Mouse (Mus musculus): Measurements from ENCODE around the gene Aebp1. TPM values are rescaled to one million over a fixed set of nuclear protein-coding genes. Genes with fewer than 3 reads are reported as not detected.

Gene Aebp1
- polyA plus RNA-seq, 1 experiment from 2014 or later = 36.4 TPM

DNA sequence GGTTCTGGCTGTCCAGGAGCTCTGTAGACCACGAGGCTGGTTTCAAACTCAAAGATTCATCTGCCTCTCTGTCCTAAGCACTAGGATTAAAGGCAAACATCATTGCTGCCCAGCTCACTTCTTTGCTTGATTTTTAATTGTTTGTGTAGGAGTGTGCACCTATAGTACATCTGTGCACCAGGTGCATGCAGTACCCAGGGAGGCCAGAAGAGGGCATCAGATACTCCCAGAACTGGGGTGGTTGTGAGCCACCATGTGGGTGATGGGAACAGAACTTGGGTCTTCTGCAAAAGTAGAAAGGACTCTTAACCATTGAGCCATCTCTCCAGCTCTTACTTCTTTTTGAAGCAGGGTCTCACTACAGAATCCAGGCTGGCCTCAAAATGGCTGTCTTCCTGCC is 3.0 kb upstream of the Aebp1 start:
- Histone ChIP-seq H3K36me3 (no peaks in the 10 kb centered on the region), H3K4me2 (replicated peaks) (no peak overlapping the region), H3K9me3 (no peaks in the 10 kb centered on the region), H3K27ac (no peak overlapping the region), H3K4me3 (replicated peaks) (no peak overlapping the region), H3K27me3 (replicated peaks) (no peaks in the 10 kb centered on the region), H3K9ac (no peak overlapping the region), H3K4me1 (replicated peaks) (peaks cover 24% of the 10 kb centered on the region)
- no peak for ATAC-seq
- 85% methylated on average over 1 of the region's 1 CpGs for WGBS

DNA sequence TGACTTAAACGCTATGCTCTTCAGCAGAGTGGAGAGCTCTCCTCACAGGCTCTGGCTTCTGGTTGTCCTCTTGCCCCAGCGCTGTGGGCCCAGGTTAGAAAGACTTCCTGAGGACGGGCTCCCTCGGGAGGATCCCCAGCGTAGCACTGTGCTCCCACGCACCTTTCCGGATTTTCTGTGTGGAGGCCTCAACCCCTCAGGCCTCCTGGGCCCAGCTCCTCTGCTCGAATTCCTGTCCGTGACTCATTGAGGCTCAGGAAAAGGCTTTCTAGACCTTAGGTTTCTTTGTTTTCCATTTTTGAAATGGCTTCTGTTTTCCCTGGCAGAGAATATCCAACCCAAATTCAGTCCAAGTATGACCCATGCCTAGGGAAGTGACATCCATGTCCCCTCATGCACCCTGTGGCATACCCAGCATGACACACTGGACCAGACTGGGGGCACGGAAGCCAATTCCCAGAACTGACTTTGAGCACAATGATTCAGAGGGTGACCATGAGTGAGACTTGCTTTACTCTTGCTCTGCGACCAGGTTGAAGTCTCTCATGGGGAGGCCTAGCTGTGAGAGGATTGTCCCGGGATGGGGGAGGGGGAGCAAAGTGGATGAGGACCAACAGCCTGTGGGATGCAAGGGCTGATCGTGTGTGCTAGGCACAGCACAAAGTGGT is 1.7 kb upstream of the Aebp1 start:
- 87% methylated on average over 13 of the region's 13 CpGs for WGBS
- Histone ChIP-seq H3K4me2 (replicated peaks) (no peak overlapping the region), H3K27me3 (replicated peaks) (no peaks in the 10 kb centered on the region), H3K9ac (no peak overlapping the region), H3K36me3 (no peaks in the 10 kb centered on the region), H3K4me3 (replicated peaks) (no peak overlapping the region), H3K9me3 (no peaks in the 10 kb centered on the region), H3K27ac (no peak overlapping the region), H3K4me1 (replicated peaks) (peaks cover 24% of the 10 kb centered on the region)
- no peak for ATAC-seq

DNA sequence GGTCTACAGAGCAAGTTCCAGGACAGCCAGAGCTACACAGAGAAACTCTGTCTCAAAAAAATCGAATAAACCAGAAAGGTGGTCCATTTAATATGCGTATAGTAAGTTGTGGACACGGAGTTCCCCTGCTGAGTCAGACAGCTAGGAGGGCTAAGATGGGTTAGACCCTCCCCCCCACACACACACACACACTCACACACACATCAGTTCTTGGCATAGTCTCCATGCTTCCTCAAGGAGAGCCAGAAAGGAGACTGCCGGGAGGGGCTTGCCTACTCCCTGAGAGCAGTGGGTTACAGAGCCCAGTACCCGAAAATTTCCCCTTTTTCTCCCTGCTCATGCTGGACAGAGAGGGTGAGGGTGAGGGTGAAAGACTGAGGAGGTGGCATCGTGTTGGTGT is 1.1 kb upstream of the Aebp1 start:
- Histone ChIP-seq H3K9me3 (no peaks in the 10 kb centered on the region), H3K4me3 (replicated peaks) (no peak overlapping the region), H3K4me1 (replicated peaks) (peaks cover 24% of the 10 kb centered on the region), H3K36me3 (no peaks in the 10 kb centered on the region), H3K4me2 (replicated peaks) (no peak overlapping the region), H3K27ac (no peak overlapping the region), H3K9ac (no peak overlapping the region), H3K27me3 (replicated peaks) (no peaks in the 10 kb centered on the region)
- ATAC-seq = no peak
- 58% methylated on average over 6 of the region's 6 CpGs for WGBS

DNA sequence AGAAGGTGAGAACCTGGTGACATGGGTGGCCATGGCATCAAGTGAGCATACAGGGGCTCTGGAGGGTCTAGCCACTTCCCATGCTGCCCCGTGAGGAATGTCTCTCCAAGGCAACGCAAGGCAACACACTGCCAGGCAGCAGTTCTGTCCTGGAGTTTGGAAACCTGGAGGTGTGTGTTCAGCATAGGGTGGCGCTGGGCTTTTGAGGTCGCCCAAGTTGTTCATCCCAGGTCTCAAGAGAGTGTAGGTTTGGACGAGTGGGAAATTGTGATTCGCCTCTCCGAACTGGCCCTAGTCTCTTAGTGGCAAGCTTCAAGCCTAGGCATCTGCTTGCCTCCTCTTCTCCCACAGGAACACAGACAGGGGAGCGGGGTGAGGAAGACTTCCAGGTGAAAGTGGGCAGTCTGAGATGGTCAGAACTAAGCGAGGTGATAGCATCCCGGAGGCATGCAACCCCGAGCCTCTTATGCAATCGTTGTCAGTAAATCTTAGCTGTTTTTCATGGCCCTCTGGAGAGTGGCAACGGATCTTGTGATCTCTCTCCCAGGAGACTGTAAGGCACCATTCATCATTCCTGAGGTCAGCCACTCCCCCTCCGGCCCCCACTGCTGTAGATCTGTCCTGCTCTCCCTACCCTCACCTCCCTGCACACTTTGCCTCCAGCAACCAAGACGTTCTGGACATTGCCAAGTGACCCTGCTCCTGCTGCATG is 803 bp downstream of the Aebp1 start:
- Histone ChIP-seq H3K36me3 (no peaks in the 10 kb centered on the region), H3K27me3 (replicated peaks) (no peaks in the 10 kb centered on the region), H3K27ac (0 out of 2 replicates have a peak overlapping the region, but pooled peaks have one; percentile 6), H3K4me1 (replicated peaks) (peaks cover 22% of the 10 kb centered on the region), H3K4me2 (replicated peaks) (peak overlapping the region; percentile 94), H3K9me3 (no peaks in the 10 kb centered on the region), H3K9ac (peak overlapping the region; percentile 62), H3K4me3 (replicated peaks) (peak overlapping the region; percentile 52)
- ATAC-seq = peak; percentile 6; the same call in 1 of the 2 replicates
- WGBS = 15% methylated on average over 15 of the region's 15 CpGs

DNA sequence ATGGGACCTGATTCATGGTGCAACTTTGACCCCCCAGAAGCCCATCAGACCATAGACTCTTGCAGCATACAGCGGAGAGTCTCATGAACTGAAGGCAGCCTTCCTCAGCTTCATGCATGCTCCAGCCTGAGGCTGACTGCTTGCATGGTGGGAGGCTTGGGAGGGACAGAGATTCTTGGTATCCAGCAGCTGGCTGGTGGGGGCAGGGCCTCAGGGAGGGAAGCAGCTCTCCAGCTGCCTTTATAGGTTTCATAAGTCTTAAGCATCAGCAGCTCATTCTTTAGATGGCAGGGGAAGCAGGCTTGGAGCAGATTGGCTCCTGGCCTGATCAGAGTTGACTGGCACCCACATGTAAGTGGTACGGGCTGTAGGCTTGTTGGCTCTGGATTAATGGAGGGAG is 5.4 kb downstream of the Aebp1 start:
- H3K9ac ChIP-seq = no peak overlapping the region
- no peak for ATAC-seq
- peaks cover 10% of the 10 kb centered on the region; the same call in 1 of the 2 replicates for H3K4me1 ChIP-seq (replicated peaks)
- H3K27ac ChIP-seq = no peak overlapping the region
- H3K4me2 ChIP-seq (replicated peaks) = no peak overlapping the region
- H3K9me3 ChIP-seq = no peaks in the 10 kb centered on the region
- 75% methylated on average over 2 of the region's 2 CpGs for WGBS
- no peak overlapping the region for H3K4me3 ChIP-seq (replicated peaks)
- H3K36me3 ChIP-seq = peaks cover 6% of the 10 kb centered on the region
- no peaks in the 10 kb centered on the region for H3K27me3 ChIP-seq (replicated peaks)

DNA sequence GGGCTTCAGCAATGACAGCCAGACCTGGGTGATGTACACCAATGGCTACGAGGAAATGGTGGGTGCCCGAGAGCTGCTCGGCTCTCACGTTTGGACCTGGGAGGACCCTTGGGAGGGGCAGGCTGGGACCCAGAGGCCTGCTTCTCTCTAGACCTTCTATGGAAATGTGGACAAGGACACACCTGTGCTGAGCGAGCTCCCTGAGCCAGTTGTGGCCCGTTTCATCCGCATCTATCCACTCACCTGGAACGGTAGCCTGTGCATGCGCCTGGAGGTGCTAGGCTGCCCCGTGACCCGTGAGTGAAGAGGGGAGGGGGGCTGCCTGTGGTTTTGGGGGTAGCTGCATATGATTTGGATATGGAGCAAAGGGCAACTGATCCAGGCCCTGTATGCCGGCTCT is 6.6 kb downstream of the Aebp1 start:
- 87% methylated on average over 12 of the region's 12 CpGs for WGBS
- no peaks in the 10 kb centered on the region for H3K4me1 ChIP-seq (replicated peaks)
- ATAC-seq = no peak
- H3K4me2 ChIP-seq (replicated peaks) = no peak overlapping the region
- no peak overlapping the region for H3K9ac ChIP-seq
- H3K4me3 ChIP-seq (replicated peaks) = no peak overlapping the region
- no peaks in the 10 kb centered on the region for H3K9me3 ChIP-seq
- no peaks in the 10 kb centered on the region for H3K27me3 ChIP-seq (replicated peaks)
- no peak overlapping the region for H3K27ac ChIP-seq
- H3K36me3 ChIP-seq = peaks cover 15% of the 10 kb centered on the region

DNA sequence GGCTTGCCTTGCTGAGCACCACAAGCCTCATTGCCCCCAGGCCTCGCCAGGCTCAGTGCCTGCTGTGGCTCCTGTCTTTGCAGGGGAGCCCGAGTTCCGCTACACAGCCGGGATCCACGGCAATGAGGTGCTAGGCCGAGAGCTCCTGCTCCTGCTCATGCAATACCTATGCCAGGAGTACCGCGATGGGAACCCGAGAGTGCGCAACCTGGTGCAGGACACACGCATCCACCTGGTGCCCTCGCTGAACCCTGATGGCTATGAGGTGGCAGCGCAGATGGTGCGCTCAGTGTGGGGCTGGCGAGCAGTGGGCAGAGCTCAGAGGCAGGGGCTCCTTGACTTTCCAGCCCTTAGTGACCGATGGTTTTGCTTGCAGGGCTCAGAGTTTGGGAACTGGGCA is 7.6 kb downstream of the Aebp1 start:
- Histone ChIP-seq H3K9me3 (no peaks in the 10 kb centered on the region), H3K27me3 (replicated peaks) (no peaks in the 10 kb centered on the region), H3K36me3 (peaks cover 24% of the 10 kb centered on the region), H3K4me1 (replicated peaks) (no peaks in the 10 kb centered on the region), H3K9ac (no peak overlapping the region), H3K27ac (no peak overlapping the region), H3K4me3 (replicated peaks) (no peak overlapping the region), H3K4me2 (replicated peaks) (no peak overlapping the region)
- WGBS = 91% methylated on average over 16 of the region's 16 CpGs
- no peak for ATAC-seq

DNA sequence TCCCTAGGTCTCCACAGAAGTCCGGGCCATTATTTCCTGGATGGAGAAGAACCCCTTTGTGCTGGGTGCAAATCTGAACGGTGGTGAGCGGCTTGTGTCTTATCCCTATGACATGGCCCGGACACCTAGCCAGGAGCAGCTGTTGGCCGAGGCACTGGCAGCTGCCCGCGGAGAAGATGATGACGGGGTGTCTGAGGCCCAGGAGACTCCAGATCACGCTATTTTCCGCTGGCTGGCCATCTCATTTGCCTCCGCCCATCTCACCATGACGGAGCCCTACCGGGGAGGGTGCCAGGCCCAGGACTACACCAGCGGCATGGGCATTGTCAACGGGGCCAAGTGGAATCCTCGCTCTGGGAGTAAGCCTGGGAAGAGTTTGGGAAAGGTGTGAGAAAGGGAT is 8.3 kb downstream of the Aebp1 start:
- Histone ChIP-seq H3K4me1 (replicated peaks) (no peaks in the 10 kb centered on the region), H3K36me3 (peaks cover 28% of the 10 kb centered on the region)
- 89% methylated on average over 16 of the region's 16 CpGs for WGBS

DNA sequence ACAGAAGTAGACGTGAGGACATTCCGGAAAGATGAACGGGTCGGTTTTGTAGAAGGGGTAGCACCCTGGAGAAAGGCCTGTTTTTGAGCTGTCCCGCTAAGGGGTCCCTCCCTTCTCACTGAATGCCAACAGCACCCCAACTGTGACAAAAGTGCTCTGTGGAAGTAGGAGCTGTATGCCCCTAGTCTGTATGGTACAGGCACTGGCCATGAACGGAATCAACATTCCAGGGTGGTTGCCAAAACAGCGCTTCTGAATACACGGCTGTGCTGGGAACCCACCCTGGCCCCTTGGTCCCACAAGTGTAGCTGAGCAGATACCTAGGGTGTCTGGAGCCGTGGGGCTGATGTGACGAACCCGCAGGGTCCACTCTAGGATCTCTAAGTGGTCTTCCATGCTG is 11.0 kb downstream of the Aebp1 start:
- H3K27me3 ChIP-seq (replicated peaks) = no peaks in the 10 kb centered on the region
- H3K27ac ChIP-seq = no peak overlapping the region
- peaks cover 15% of the 10 kb centered on the region for H3K4me1 ChIP-seq (replicated peaks)
- H3K9ac ChIP-seq = no peak overlapping the region
- no peak overlapping the region for H3K4me3 ChIP-seq (replicated peaks)
- H3K9me3 ChIP-seq = no peaks in the 10 kb centered on the region
- H3K4me2 ChIP-seq (replicated peaks) = no peak overlapping the region
- peaks cover 32% of the 10 kb centered on the region for H3K36me3 ChIP-seq
- WGBS = 88% methylated on average over 11 of the region's 11 CpGs
- ATAC-seq = no peak

More for the DNA sequence above, 8.3 kb downstream of the Aebp1 start:
- Histone ChIP-seq H3K9ac (no peak overlapping the region), H3K27me3 (replicated peaks) (no peaks in the 10 kb centered on the region), H3K4me3 (replicated peaks) (no peak overlapping the region), H3K27ac (no peak overlapping the region), H3K9me3 (no peaks in the 10 kb centered on the region), H3K4me2 (replicated peaks) (no peak overlapping the region)
- no peak for ATAC-seq

DNA sequence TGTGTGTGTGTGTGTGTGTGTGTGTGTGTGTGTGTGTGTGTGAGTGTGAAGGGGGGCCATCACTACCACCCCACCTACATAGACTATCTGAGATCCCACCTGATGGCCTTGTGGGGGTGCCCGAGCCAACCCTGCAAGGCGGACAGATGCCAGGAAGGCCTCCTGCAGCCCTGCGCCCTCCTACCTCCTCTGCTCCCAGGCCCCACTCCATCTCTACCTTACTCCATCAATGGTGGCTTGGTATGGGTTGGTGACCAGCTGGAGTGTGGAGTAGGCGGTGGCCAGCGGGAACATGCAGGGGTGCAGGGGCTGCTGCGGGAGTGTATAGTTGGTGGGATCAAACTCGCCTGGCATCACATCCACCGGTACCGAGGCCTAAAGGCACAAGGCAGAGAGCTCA is 11.4 kb downstream of the Aebp1 start:
- Histone ChIP-seq H3K27me3 (replicated peaks) (no peaks in the 10 kb centered on the region), H3K4me1 (replicated peaks) (peaks cover 15% of the 10 kb centered on the region), H3K9ac (no peak overlapping the region), H3K9me3 (no peaks in the 10 kb centered on the region), H3K4me3 (replicated peaks) (no peak overlapping the region), H3K36me3 (peaks cover 32% of the 10 kb centered on the region), H3K27ac (no peak overlapping the region), H3K4me2 (replicated peaks) (no peak overlapping the region)
- 98% methylated on average over 9 of the region's 9 CpGs for WGBS
- ATAC-seq = no peak

DNA sequence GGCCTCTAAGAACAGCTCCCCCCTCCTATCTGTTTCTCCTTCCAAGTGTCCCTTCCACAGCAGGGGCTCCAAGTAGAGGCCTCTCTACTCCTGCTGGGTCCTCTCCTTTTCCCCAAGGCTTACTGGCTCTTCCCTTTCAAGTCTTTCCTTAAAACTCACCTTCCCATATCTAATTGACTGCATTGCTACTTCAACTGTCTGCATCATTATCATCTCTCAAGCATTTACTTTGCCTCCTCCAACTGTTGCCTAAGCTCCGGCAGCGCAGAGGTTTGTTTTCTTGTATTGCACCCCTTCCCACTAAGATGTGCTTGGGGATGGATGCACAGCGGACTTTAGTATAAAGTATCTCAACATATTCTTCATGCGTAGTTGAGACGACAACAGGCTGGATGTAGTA is 15.7 kb downstream of the Aebp1 start:
- ATAC-seq = no peak
- Histone ChIP-seq H3K4me3 (replicated peaks) (peak overlapping the region; percentile 55), H3K36me3 (peaks cover 23% of the 10 kb centered on the region), H3K9me3 (no peaks in the 10 kb centered on the region), H3K27ac (no peak overlapping the region), H3K27me3 (replicated peaks) (no peaks in the 10 kb centered on the region), H3K9ac (peak overlapping the region; percentile 66), H3K4me1 (replicated peaks) (peaks cover 18% of the 10 kb centered on the region), H3K4me2 (replicated peaks) (peak overlapping the region; percentile 79)
- WGBS = 1% methylated on average over 5 of the region's 5 CpGs

DNA sequence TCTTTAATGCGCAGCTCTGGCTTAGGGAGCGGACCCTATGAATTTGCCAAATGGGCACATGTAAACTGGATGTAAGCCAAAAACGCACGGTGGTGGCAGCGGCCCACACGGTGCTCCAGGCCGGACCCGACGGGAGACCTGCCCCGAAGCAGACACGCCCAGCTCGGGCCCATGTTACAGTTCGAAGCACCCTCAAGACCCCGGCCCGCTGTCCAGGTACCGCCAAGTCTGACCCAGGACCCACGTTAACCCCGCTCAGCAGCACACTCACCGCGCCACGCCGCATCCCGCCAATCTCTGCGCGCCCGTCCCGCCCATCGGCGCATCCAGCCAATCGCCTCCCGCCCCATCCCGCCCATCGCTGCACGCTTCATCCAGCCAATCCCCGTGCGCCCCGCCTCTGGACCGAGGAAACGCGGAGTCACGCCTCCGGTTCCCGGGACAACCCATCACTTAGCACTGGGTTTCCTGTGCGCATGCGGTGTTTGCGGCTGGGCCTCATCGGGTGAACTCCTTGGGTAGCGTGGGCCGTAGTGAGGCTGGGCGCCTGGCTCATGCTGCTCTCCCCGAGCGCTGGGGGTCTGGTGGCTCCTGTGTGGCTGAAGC is 16.3 kb downstream of the Aebp1 start, which contains the start of gene Pold2:
Gene Pold2, minus strand, starts transcription at position 372 of the 606 bp plus-strand sequence.
- H3K4me3 ChIP-seq (replicated peaks) = peak within 1 kb of the TSS; percentile 55
- H3K9me3 ChIP-seq = no peaks in the 10 kb centered on the region
- under 1% methylated on average over 52 of the region's 52 CpGs for WGBS
- ATAC-seq = peak; percentile 99
- peak within 1 kb of the TSS; percentile 79 for H3K4me2 ChIP-seq (replicated peaks)
- H3K36me3 ChIP-seq = peaks cover 19% of the 10 kb centered on the region
- peak within 1 kb of the TSS; percentile 85 for H3K27ac ChIP-seq
- no peaks in the 10 kb centered on the region for H3K27me3 ChIP-seq (replicated peaks)
- H3K9ac ChIP-seq = peak within 1 kb of the TSS; percentile 66
- peaks cover 18% of the 10 kb centered on the region for H3K4me1 ChIP-seq (replicated peaks)
